Comparison of ENCODE assay signal across 26 mouse cellular contexts in the genomic region with DNA sequence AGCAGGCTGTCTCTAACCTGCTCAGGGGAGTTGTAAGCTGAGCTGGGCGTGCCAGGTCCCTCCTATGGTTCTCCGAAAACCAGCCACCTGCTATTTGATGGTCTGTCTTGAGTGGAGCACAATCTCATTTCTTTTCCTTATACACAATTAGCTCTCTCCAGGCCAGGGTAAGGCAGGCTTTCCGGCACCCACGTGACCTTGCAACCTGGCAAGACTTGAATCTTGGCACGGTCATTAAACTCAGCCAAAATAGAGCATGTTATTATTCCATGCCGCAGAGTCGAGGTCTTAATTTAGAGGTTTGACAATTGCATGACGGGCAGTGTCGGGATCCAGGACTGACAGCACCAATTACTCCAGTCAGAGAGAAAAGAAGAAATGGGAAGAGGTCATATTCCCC. TPM values are rescaled to one million over a fixed set of nuclear protein-coding genes. Genes with fewer than 3 reads are reported as not detected.
DNase-seq lines count a peak whose midpoint lies in the region; ATAC-seq lines count a peak whose summit lies in the region.
"Had no signal": no experiment of that assay in that cellular context is flagged by ENCODE, and none has a peak within 500 bp of the region (broad histone marks: within the 10 kb centered on the region; RNA-seq: fewer than 3 reads in every experiment).

No protein-coding gene starts in this region.

- no peak overlapping the region for H3K9ac ChIP-seq in embryonic facial prominence, embryonic 14.5 days (ENCODE audit: low read depth, low read length)
- H3K9ac ChIP-seq in kidney, embryonic 16.5 days (replicated peaks; ENCODE audit: low read length) = no peak overlapping the region
- H3K9ac ChIP-seq: heart, embryonic 15.5 days; intestine, embryonic 15.5 days; limb, embryonic 12.5 days; liver, embryonic 12.5 days; neural tube, embryonic 13.5 days had no signal

- H3K4me1 ChIP-seq in embryonic facial prominence, embryonic 14.5 days (ENCODE audit: control insufficient read depth, insufficient read depth, low read length) = no peaks in the 10 kb centered on the region
- H3K4me1 ChIP-seq in embryonic facial prominence, embryonic 10.5 days = no peaks in the 10 kb centered on the region
- H3K4me1 ChIP-seq in kidney, embryonic 16.5 days (ENCODE audit: insufficient read depth, low read length) = no peaks in the 10 kb centered on the region
- H3K4me1 ChIP-seq: forebrain, embryonic 10.5 days; heart, embryonic 15.5 days; hindbrain, embryonic 10.5 days; intestine, embryonic 15.5 days; limb, embryonic 12.5 days; liver, embryonic 12.5 days; midbrain, embryonic 10.5 days; neural tube, embryonic 13.5 days had no signal

- no peak for DNase-seq in embryonic facial prominence, embryonic 14.5 days (ENCODE audit: low spot score)
- no peak for DNase-seq in embryonic facial prominence, embryonic 10.5 days (ENCODE audit: low spot score)
- DNase-seq in kidney, adult 18-20 months = peak; percentile 40
- peak; percentile 16 for DNase-seq in ovary, postnatal 36 days (ENCODE audit: low spot score)
- DNase-seq in ovary, adult 18-20 months (ENCODE audit: low spot score) = no peak
- DNase-seq in kidney, postnatal 36 days = peak; percentile 41 to 53
- DNase-seq in liver = no peak
- DNase-seq: adrenal gland, postnatal 36 days; gastrocnemius, postnatal 10 days; lung, adult 18-20 months; lung, postnatal 10 days; thymus, adult 2 months had no signal

- no peak overlapping the region for H3K4me3 ChIP-seq in embryonic facial prominence, embryonic 14.5 days (ENCODE audit: low read depth, low read length)
- no peak overlapping the region for H3K4me3 ChIP-seq in embryonic facial prominence, embryonic 10.5 days
- H3K4me3 ChIP-seq in kidney, embryonic 16.5 days (ENCODE audit: low read length) = no peak overlapping the region
- H3K4me3 ChIP-seq: forebrain, embryonic 10.5 days; heart, embryonic 15.5 days; hindbrain, embryonic 10.5 days; intestine, embryonic 15.5 days; limb, embryonic 12.5 days; liver, embryonic 12.5 days; midbrain, embryonic 10.5 days; myocyte; neural tube, embryonic 13.5 days had no signal

- H3K9me3 ChIP-seq in embryonic facial prominence, embryonic 14.5 days (ENCODE audit: control insufficient read depth, low read length) = no peaks in the 10 kb centered on the region
- no peaks in the 10 kb centered on the region for H3K9me3 ChIP-seq in embryonic facial prominence, embryonic 10.5 days
- no peaks in the 10 kb centered on the region for H3K9me3 ChIP-seq in kidney, embryonic 16.5 days (ENCODE audit: low read length)
- H3K9me3 ChIP-seq: forebrain, embryonic 10.5 days; heart, embryonic 15.5 days; hindbrain, embryonic 10.5 days; intestine, embryonic 15.5 days; limb, embryonic 12.5 days; liver, embryonic 12.5 days; midbrain, embryonic 10.5 days; neural tube, embryonic 13.5 days had no signal

- H3K27ac ChIP-seq in embryonic facial prominence, embryonic 14.5 days (replicated peaks; ENCODE audit: low read depth, low read length) = no peak overlapping the region
- H3K27ac ChIP-seq in embryonic facial prominence, embryonic 10.5 days (replicated peaks) = no peak overlapping the region
- no peak overlapping the region for H3K27ac ChIP-seq in kidney, embryonic 16.5 days (ENCODE audit: low read length)
- H3K27ac ChIP-seq: forebrain, embryonic 10.5 days; heart, embryonic 15.5 days; hindbrain, embryonic 10.5 days; intestine, embryonic 15.5 days; limb, embryonic 12.5 days; liver, embryonic 12.5 days; midbrain, embryonic 10.5 days; neural tube, embryonic 13.5 days had no signal

- H3K36me3 ChIP-seq in embryonic facial prominence, embryonic 14.5 days (ENCODE audit: control insufficient read depth, insufficient read depth, low read length) = no peaks in the 10 kb centered on the region
- H3K36me3 ChIP-seq in embryonic facial prominence, embryonic 10.5 days (replicated peaks) = no peaks in the 10 kb centered on the region
- H3K36me3 ChIP-seq in kidney, embryonic 16.5 days (ENCODE audit: insufficient read depth, low read length) = no peaks in the 10 kb centered on the region
- H3K36me3 ChIP-seq: forebrain, embryonic 10.5 days; heart, embryonic 15.5 days; hindbrain, embryonic 10.5 days; intestine, embryonic 15.5 days; limb, embryonic 12.5 days; liver, embryonic 12.5 days; midbrain, embryonic 10.5 days; neural tube, embryonic 13.5 days had no signal

- no peaks in the 10 kb centered on the region for H3K27me3 ChIP-seq in embryonic facial prominence, embryonic 14.5 days (replicated peaks; ENCODE audit: control insufficient read depth, insufficient read depth, low read length)
- H3K27me3 ChIP-seq in embryonic facial prominence, embryonic 10.5 days (replicated peaks; ENCODE audit: low read depth, poor library complexity, severe bottlenecking) = no peaks in the 10 kb centered on the region
- no peaks in the 10 kb centered on the region for H3K27me3 ChIP-seq in kidney, embryonic 16.5 days (ENCODE audit: insufficient read depth, low read length)
- H3K27me3 ChIP-seq: heart, embryonic 15.5 days; intestine, embryonic 15.5 days; limb, embryonic 12.5 days; neural tube, embryonic 13.5 days had no signal

- 58% methylated on average over 9 of the region's 9 CpGs for WGBS in embryonic facial prominence, embryonic 14.5 days
- WGBS in embryonic facial prominence, embryonic 10.5 days = 75% methylated on average over 9 of the region's 9 CpGs
- 82% methylated on average over 9 of the region's 9 CpGs for WGBS in kidney, embryonic 16.5 days

- H3K4me2 ChIP-seq in embryonic facial prominence, embryonic 14.5 days (ENCODE audit: low read depth, low read length) = no peak overlapping the region
- no peak overlapping the region for H3K4me2 ChIP-seq in kidney, embryonic 16.5 days (replicated peaks; ENCODE audit: low read depth, low read length)
- H3K4me2 ChIP-seq: heart, embryonic 15.5 days; intestine, embryonic 15.5 days; limb, embryonic 12.5 days; liver, embryonic 12.5 days; neural tube, embryonic 13.5 days had no signal

- peak; percentile 33; the same call in 1 of the 2 replicates for ATAC-seq in embryonic facial prominence, embryonic 14.5 days (ENCODE audit: low read depth)
- no peak for ATAC-seq in kidney, embryonic 16.5 days (ENCODE audit: low FRiP score, low TSS enrichment)
- ATAC-seq: forebrain, embryonic 16.5 days; hindbrain, embryonic 16.5 days; intestine, embryonic 15.5 days; liver, embryonic 12.5 days; midbrain, embryonic 16.5 days had no signal

RNA-seq across cellular contexts. Expression of a gene that starts 17.5 kb away (rescaled TPM):
- polyA plus RNA-seq in embryonic facial prominence, embryonic 14.5 days (2014; fragmentation: Nextera tagmentation; extraction: Ambion mirVana) = not detected in 2 replicates
- polyA plus RNA-seq in embryonic facial prominence, embryonic 10.5 days (2016; fragmentation: Nextera tagmentation; extraction: Ambion mirVana) = not detected in 2 replicates
- 0.84 and 1.2 TPM in 2 replicates for polyA plus RNA-seq in kidney, embryonic 16.5 days (2015; fragmentation: Nextera tagmentation; extraction: Ambion mirVana)
- polyA plus RNA-seq: forebrain, embryonic 10.5 days; hindbrain, embryonic 10.5 days; midbrain, embryonic 10.5 days had no signal

RNA-seq across cellular contexts. Expression of a gene that starts 46.5 kb away (rescaled TPM):
- 2.1 and 2.5 TPM in 2 replicates for polyA plus RNA-seq in embryonic facial prominence, embryonic 14.5 days (2014; fragmentation: Nextera tagmentation; extraction: Ambion mirVana)
- polyA plus RNA-seq in embryonic facial prominence, embryonic 10.5 days (2016; fragmentation: Nextera tagmentation; extraction: Ambion mirVana) = 1.7 and 2.5 TPM in 2 replicates
- 2.0 and 2.7 TPM in 2 replicates for polyA plus RNA-seq in kidney, embryonic 16.5 days (2015; fragmentation: Nextera tagmentation; extraction: Ambion mirVana)

RNA-seq across cellular contexts. Expression of a gene that starts 57.1 kb away (rescaled TPM):
- 19.9 and 30.6 TPM in 2 replicates for polyA plus RNA-seq in embryonic facial prominence, embryonic 14.5 days (2014; fragmentation: Nextera tagmentation; extraction: Ambion mirVana)
- polyA plus RNA-seq in embryonic facial prominence, embryonic 10.5 days (2016; fragmentation: Nextera tagmentation; extraction: Ambion mirVana) = not detected in 2 replicates
- not detected in 2 replicates for polyA plus RNA-seq in kidney, embryonic 16.5 days (2015; fragmentation: Nextera tagmentation; extraction: Ambion mirVana)
- polyA plus RNA-seq: forebrain, embryonic 10.5 days; forebrain, embryonic 16.5 days; heart, embryonic 15.5 days; hindbrain, embryonic 10.5 days; intestine, embryonic 15.5 days; liver, embryonic 12.5 days; midbrain, embryonic 10.5 days; myocyte; stomach, embryonic 16.5 days had no signal

Comparison
In these comparisons a context has a peak if more than half of its experiments do, and no peak if none do; other contexts are left out.
1. DNase-seq: peak in kidney, adult 18-20 months (single experiment), ovary, postnatal 36 days (single experiment) and kidney, postnatal 36 days (2 of 2); none in embryonic facial prominence, embryonic 14.5 days (single experiment), embryonic facial prominence, embryonic 10.5 days (single experiment), ovary, adult 18-20 months (single experiment) and liver (single experiment).
2. RNA of a gene that starts 57.1 kb away (polyA plus RNA-seq): 19.9 to 30.6 TPM in embryonic facial prominence, embryonic 14.5 days; not detected in kidney, embryonic 16.5 days and not detected in embryonic facial prominence, embryonic 10.5 days; every median in the first group is over 10 times any median in the second.